Mouse (Mus musculus): ENCODE results near the gene Src.

DNA sequence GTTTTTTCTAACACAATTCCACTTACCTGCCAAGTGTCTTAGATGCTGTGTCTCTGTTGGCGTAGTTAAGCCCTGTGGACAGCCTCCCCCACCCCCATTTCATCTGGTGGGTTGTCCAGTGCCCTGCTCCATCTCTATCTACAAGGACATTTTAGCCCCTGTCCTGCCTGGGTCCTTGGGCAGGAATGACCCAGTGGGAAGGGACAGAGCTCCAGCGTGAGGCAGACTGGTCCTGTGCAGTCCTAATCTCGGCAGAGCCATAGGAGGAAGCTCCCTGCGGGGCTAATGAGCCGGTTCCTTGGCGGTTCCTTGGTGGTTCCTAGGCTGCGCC, 28.7 kb upstream of the Src start:
- TF ChIP-seq CTCF (IDR thresholded peaks at IDR 0.05; ENCODE audit: low read depth, low read length) (no peak), POLR2A (IDR thresholded peaks at IDR 0.05; ENCODE audit: extremely low read depth, insufficient read depth, low read length) (no peak)
